Mouse (Mus musculus) stomach, embryonic 15.5 days (tissue): ENCODE data around the gene Dsel. TPM values are rescaled to one million over a fixed set of nuclear protein-coding genes. Genes with fewer than 3 reads are reported as not detected.

Experiments used
- ATAC-seq: fragments of 200-750 bp; cut with Nextera tagmentation; 2 replicates; pipeline ENCODE4 v1.8.0; 2017; ENCODE audit warnings: low read depth, moderate number of reproducible peaks, moderate TSS enrichment; ENCODE audit not compliant: insufficient read depth, low FRiP score
- H3K27ac ChIP-seq: fragments of 300-500 bp; sonication (generic); 2 replicates; pipeline ENCODE4 v1.5.1; 2015; ENCODE audit warnings: mild to moderate bottlenecking, inconsistent platforms
- H3K27me3 ChIP-seq: fragments of 300-500 bp; sonication (generic); replicated peaks from 2 replicates; pipeline ENCODE4 v1.6.1; 2015; ENCODE audit warnings: inconsistent platforms
- H3K36me3 ChIP-seq: fragments of 300-500 bp; sonication (generic); 2 replicates; pipeline ENCODE4 v1.6.1; 2015; ENCODE audit warnings: inconsistent platforms
- H3K4me1 ChIP-seq: fragments of 300-500 bp; sonication (generic); 2 replicates; pipeline ENCODE4 v1.6.1; 2015; ENCODE audit warnings: inconsistent platforms
- H3K4me2 ChIP-seq: fragments of 300-500 bp; sonication (generic); 2 replicates; pipeline ENCODE4 v1.6.1; 2015; ENCODE audit warnings: mild to moderate bottlenecking, inconsistent platforms
- H3K4me3 ChIP-seq: fragments of 300-500 bp; sonication (generic); replicated peaks from 2 replicates; pipeline ENCODE4 v1.5.1; 2015; ENCODE audit warnings: inconsistent platforms
- H3K9ac ChIP-seq: fragments of 300-500 bp; sonication (generic); 2 replicates; pipeline ENCODE4 v1.6.1; 2015; ENCODE audit warnings: inconsistent platforms
- H3K9me3 ChIP-seq: fragments of 300-500 bp; sonication (generic); 2 replicates; pipeline ENCODE4 v1.6.1; 2016; ENCODE audit warnings: inconsistent platforms
- WGBS: fragments of 180-500 bp; shearing (Covaris S2); methylation state at CpG from one replicate; pipeline ENCODE4 v1.1.7; 2015; 5-methylcytosine and 5-hydroxymethylcytosine counted together
- polyA plus RNA-seq: library from polyadenylated mRNA; unstranded; fragments of >200 nt; fragmentation: Nextera tagmentation; extraction: Ambion mirVana; gene quantifications from 2 replicates; pipeline ENCODE4 v1.2.1, GENCODE M21; 2015

The Dsel gene
- 11.9 and 12.4 TPM in 2 replicates for polyA plus RNA-seq

GRCm38 (mm10) chr1:111864779-111865165 lies at the start of gene Dsel:
Gene Dsel, minus strand, starts transcription at chr1:111864918.
- Histone ChIP-seq H3K9ac (peak within 1 kb of the TSS; percentile 73), H3K4me3 (peak within 1 kb of the TSS; percentile 65), H3K36me3 (no peaks in the 10 kb centered on the region), H3K27ac (peak within 1 kb of the TSS; percentile 94), H3K27me3 (no peaks in the 10 kb centered on the region), H3K4me1 (no peaks in the 10 kb centered on the region), H3K9me3 (no peaks in the 10 kb centered on the region), H3K4me2 (peak within 1 kb of the TSS; percentile 78)
- ATAC-seq = peak; percentile 99
- WGBS = under 1% methylated on average over 33 of the region's 33 CpGs

DNA sequence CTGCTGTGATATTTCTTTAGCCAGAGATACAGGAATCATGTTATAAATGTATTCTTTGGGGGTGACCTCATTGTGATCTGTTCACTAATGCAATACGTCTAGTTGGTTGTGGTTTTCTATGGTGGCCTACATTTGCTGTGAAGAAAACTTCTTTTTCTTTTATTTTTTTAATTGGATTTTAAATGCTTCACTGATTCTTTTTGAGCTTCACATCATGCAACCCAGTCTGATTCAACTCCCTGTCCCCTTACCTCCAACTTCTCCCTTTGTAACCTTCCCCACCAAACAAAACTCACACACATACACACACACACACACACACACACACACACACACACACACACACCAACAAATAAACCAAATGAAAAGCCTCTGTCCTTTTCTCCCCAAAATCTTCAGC lies 46.7 kb upstream of the Dsel start:
- H3K36me3 ChIP-seq = no peaks in the 10 kb centered on the region
- no peaks in the 10 kb centered on the region for H3K4me1 ChIP-seq
- H3K9me3 ChIP-seq = no peaks in the 10 kb centered on the region
- no peak overlapping the region for H3K4me2 ChIP-seq
- H3K27ac ChIP-seq = no peak overlapping the region
- 69% methylated on average over 1 of the region's 1 CpGs for WGBS
- no peak for ATAC-seq
- H3K27me3 ChIP-seq = no peaks in the 10 kb centered on the region
- no peak overlapping the region for H3K9ac ChIP-seq
- no peak overlapping the region for H3K4me3 ChIP-seq

DNA sequence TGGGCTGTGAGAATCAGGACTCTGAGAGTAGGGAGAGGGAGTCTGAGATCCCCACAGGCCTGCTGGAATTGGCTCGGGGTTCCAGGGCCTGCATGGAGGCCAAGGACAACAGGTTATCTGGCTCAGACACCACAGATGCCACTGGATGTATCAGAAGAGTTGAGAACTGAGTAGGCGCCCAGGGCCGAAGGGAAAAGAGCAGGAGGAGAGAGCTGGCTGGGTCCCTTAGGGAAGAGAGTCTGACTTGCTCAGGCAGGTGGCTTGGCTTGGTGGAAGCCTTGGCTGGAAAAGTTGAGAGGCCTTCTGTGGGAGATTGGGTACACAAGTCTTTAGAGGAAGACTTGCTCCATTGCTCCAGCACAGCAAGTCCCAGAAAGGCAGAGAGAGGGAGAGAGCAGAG lies 18.6 kb upstream of the Dsel start:
- ATAC-seq = no peak
- WGBS = 87% methylated on average over 3 of the region's 3 CpGs
- no peak overlapping the region for H3K4me2 ChIP-seq
- no peaks in the 10 kb centered on the region for H3K9me3 ChIP-seq
- no peaks in the 10 kb centered on the region for H3K27me3 ChIP-seq
- no peaks in the 10 kb centered on the region for H3K36me3 ChIP-seq
- no peak overlapping the region for H3K9ac ChIP-seq
- H3K27ac ChIP-seq = no peak overlapping the region
- no peaks in the 10 kb centered on the region for H3K4me1 ChIP-seq
- no peak overlapping the region for H3K4me3 ChIP-seq

GRCm38 (mm10) chr1:111875784-111876183 lies 11.1 kb upstream of the Dsel start:
- H3K36me3 ChIP-seq = no peaks in the 10 kb centered on the region
- ATAC-seq = no peak

GRCm38 (mm10) chr1:111873196-111873595 lies 8.5 kb upstream of the Dsel start:
- Histone ChIP-seq H3K36me3 (no peaks in the 10 kb centered on the region), H3K4me3 (no peak overlapping the region), H3K27me3 (no peaks in the 10 kb centered on the region), H3K4me2 (no peak overlapping the region), H3K9me3 (no peaks in the 10 kb centered on the region), H3K9ac (no peak overlapping the region), H3K27ac (no peak overlapping the region), H3K4me1 (no peaks in the 10 kb centered on the region)
- no peak for ATAC-seq

More at GRCm38 (mm10) chr1:111875784-111876183, 11.1 kb upstream of the Dsel start:
- H3K9me3 ChIP-seq = no peaks in the 10 kb centered on the region
- no peaks in the 10 kb centered on the region for H3K4me1 ChIP-seq
- H3K27me3 ChIP-seq = no peaks in the 10 kb centered on the region
- no peak overlapping the region for H3K9ac ChIP-seq
- H3K4me2 ChIP-seq = no peak overlapping the region
- H3K4me3 ChIP-seq = no peak overlapping the region
- H3K27ac ChIP-seq = no peak overlapping the region

DNA sequence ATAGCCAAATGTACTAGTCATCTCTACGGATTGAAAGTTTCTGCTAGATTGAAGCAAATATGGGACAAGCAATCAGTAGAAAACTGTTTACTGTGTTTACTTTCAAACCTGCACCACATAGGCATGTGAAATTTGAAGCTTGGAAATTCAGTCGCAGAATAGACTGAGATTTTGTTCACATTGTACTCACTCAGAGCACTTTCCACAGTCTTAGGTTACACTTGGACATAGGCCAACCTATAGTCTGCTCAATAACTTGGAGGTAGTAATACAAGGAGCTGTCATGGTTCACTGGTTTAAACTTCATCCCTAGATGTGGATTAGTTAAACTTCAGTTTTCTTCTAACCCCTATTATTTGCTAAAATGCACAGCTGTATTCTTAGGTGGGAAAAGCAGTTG lies 749 bp upstream of the Dsel start:
- Histone ChIP-seq H3K9ac (no peak overlapping the region), H3K4me2 (no peak overlapping the region), H3K4me3 (peak overlapping the region; percentile 65; the same call in 1 of the 2 replicates), H3K36me3 (no peaks in the 10 kb centered on the region), H3K4me1 (no peaks in the 10 kb centered on the region), H3K27ac (no peak overlapping the region), H3K27me3 (no peaks in the 10 kb centered on the region), H3K9me3 (no peaks in the 10 kb centered on the region)
- ATAC-seq = no peak
- 48% methylated on average over 2 of the region's 2 CpGs for whole genome bisulfite sequencing

- H3K4me2 ChIP-seq = peak overlapping the region; percentile 78
- no peaks in the 10 kb centered on the region for H3K4me1 ChIP-seq
- WGBS = under 1% methylated on average over 41 of the region's 41 CpGs
- peak overlapping the region; percentile 73 for H3K9ac ChIP-seq
- H3K27ac ChIP-seq = peak overlapping the region; percentile 94
- no peaks in the 10 kb centered on the region for H3K36me3 ChIP-seq
- peak overlapping the region; percentile 65 for H3K4me3 ChIP-seq
- no peaks in the 10 kb centered on the region for H3K27me3 ChIP-seq
- ATAC-seq = peak; percentile 80
- H3K9me3 ChIP-seq = no peaks in the 10 kb centered on the region
These were observed 497 bp downstream of the Dsel start for GRCm38 (mm10) chr1:111864063-111864778.

DNA sequence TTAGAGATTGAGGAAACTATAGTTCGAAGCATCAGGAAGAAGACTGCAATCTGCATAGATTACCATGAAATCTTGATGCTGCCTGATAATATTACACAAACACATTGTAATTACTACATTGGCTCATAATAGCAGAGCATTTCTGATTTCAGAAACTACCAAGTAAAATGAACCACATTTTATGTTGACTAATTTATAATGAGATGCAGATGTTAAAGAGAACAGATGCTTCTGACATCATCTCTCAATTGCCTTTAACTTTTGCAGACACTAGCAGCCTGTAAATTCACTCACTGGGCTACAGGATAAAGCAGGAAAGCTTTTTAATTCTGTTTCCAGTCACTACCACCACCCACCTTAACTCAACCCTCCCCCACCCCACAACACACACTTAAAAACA lies 6.9 kb downstream of the Dsel start:
- H3K4me2 ChIP-seq = no peak overlapping the region
- no peak overlapping the region for H3K27ac ChIP-seq
- H3K36me3 ChIP-seq = no peaks in the 10 kb centered on the region
- no peaks in the 10 kb centered on the region for H3K9me3 ChIP-seq
- 62% methylated on average over 1 of the region's 1 CpGs for WGBS
- no peaks in the 10 kb centered on the region for H3K4me1 ChIP-seq
- H3K4me3 ChIP-seq = no peak overlapping the region
- H3K9ac ChIP-seq = no peak overlapping the region
- no peaks in the 10 kb centered on the region for H3K27me3 ChIP-seq
- ATAC-seq = no peak

DNA sequence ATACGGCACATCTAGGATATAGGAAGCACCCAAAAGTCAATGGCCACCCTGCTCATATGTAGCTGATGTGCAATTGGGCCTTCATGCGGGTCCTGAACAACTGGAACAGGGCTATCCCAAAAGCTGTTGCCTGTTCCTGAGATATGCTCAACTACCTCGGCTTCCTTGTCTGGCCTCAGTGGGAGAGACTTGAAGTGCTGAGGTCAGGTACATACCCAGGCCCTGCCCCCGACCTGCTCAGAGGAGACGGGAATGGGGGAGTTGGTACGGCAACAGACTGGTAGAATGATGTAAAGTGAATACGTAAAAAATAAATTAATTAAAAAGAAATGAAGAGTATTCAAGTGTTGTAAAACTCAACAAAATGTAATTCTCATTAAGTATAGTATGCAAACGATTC lies 12.3 kb downstream of the Dsel start:
- no peak overlapping the region for H3K4me2 ChIP-seq
- WGBS = 86% methylated on average over 8 of the region's 8 CpGs
- H3K27ac ChIP-seq = no peak overlapping the region
- H3K9ac ChIP-seq = no peak overlapping the region
- no peak overlapping the region for H3K4me3 ChIP-seq
- no peaks in the 10 kb centered on the region for H3K9me3 ChIP-seq
- H3K27me3 ChIP-seq = no peaks in the 10 kb centered on the region
- no peaks in the 10 kb centered on the region for H3K36me3 ChIP-seq
- ATAC-seq = no peak
- no peaks in the 10 kb centered on the region for H3K4me1 ChIP-seq

DNA sequence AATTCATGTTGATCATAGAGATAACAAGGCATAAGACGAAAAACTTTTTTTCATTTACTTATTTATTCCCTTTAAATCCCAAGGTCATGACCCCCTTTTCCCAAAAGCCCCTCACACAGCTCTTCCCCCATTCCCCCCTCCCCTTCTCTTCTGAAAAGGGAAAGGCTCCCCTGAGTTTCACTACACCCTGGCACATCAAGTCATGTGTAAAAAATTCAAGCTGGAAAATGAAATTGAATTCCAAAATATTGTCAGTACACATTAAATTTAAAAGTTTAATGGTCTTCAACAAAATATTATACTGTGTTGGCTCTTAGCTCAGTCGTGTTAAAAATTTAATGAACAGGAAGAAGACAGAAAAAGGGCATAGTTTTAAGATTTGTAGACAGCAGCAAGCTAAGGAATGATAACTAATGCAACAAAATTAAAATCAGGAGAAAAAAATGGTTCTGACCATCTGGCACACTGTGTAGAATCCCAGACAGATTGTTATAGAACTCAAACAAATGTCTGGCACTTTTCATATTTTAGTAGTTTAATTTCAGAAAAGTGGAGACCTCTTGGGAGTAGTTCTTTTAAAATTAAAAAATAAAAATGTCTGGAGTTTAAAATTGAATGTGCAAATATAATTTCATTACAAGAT lies 31.0 kb downstream of the Dsel start:
- H3K9me3 ChIP-seq = no peaks in the 10 kb centered on the region
- no peaks in the 10 kb centered on the region for H3K36me3 ChIP-seq
- H3K27ac ChIP-seq = no peak overlapping the region
- no peaks in the 10 kb centered on the region for H3K4me1 ChIP-seq
- H3K9ac ChIP-seq = no peak overlapping the region
- no peak for ATAC-seq
- WGBS = 70% methylated on average over 2 of the region's 2 CpGs
- no peak overlapping the region for H3K4me3 ChIP-seq
- no peaks in the 10 kb centered on the region for H3K27me3 ChIP-seq
- H3K4me2 ChIP-seq = no peak overlapping the region
